Comparison of ENCODE assay signal across 9 mouse cellular contexts in the genomic region with DNA sequence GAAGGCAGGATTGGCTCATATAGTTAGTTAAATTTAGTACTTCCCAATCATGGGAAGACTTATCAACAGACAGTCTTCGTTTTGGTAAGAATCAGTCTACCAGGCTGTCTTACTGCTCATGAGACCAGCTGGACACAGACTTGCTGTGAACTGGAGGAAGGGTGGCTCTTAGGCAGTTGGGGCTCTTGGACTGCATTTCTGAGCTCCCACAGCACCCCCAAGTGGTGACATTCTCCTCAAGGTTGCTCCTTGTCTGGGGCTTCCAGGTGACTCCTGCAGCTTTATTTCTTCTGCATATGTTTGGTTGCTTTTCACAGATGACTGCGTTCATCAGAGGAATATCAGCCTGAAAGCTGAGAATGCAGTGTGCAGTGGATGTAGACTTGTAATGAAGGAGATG.
A peak's percentile ranks its signal among the peaks of the same experiment; 100 is the strongest.
DNase-seq lines count a peak whose midpoint lies in the region; ATAC-seq and TF ChIP-seq lines count a peak whose summit lies in the region.
"Had no signal": no experiment of that assay in that cellular context is flagged by ENCODE, and none has a peak within 500 bp of the region (broad histone marks: within the 10 kb centered on the region; RNA-seq: fewer than 3 reads in every experiment).

No protein-coding gene starts in this region.

- H3K9me3 ChIP-seq in midbrain, embryonic 11.5 days (ENCODE audit: control insufficient read depth, low read length): no peaks in the 10 kb centered on the region
- H3K9me3 ChIP-seq in midbrain, embryonic 16.5 days (replicated peaks; ENCODE audit: control insufficient read depth, low read length, poor library complexity, severe bottlenecking): no peaks in the 10 kb centered on the region

- WGBS in midbrain, embryonic 11.5 days: 29% methylated on average over 2 of the region's 2 CpGs
- 30% methylated on average over 2 of the region's 2 CpGs for WGBS in midbrain, embryonic 16.5 days
- WGBS in thymus, adult 2 months: 29% methylated on average over 2 of the region's 2 CpGs

- H3K9ac ChIP-seq in midbrain, embryonic 11.5 days (ENCODE audit: low read length): no peak overlapping the region
- no peak overlapping the region for H3K9ac ChIP-seq in midbrain, embryonic 16.5 days (ENCODE audit: low read depth, low read length)

- no peak for TF ChIP-seq POLR2A in thymus, adult 2 months (IDR thresholded peaks at IDR 0.05; ENCODE audit: control insufficient read depth, extremely low read depth, insufficient read depth, low read length, poor library complexity)

- no peaks in the 10 kb centered on the region for H3K27me3 ChIP-seq in midbrain, embryonic 11.5 days (ENCODE audit: control insufficient read depth, insufficient read depth, low read length)
- no peaks in the 10 kb centered on the region for H3K27me3 ChIP-seq in midbrain, embryonic 16.5 days (ENCODE audit: control insufficient read depth, insufficient read depth, low read depth, low read length)
- no peaks in the 10 kb centered on the region for H3K27me3 ChIP-seq in thymus, adult 2 months (ENCODE audit: control insufficient read depth, insufficient read depth, low read length)

- no peak overlapping the region for H3K4me3 ChIP-seq in midbrain, embryonic 11.5 days (ENCODE audit: low read depth, low read length)
- H3K4me3 ChIP-seq in midbrain, embryonic 16.5 days (ENCODE audit: low read depth, low read length): no peak overlapping the region
- H3K4me3 ChIP-seq in thymus, adult 2 months (ENCODE audit: control insufficient read depth, insufficient read depth, low read length): no peak overlapping the region

- no peak for TF ChIP-seq CTCF in thymus, adult 2 months (IDR thresholded peaks at IDR 0.05; ENCODE audit: borderline replicate concordance, control insufficient read depth, extremely low read depth, insufficient read depth, low read length, poor library complexity)

- H3K36me3 ChIP-seq in midbrain, embryonic 11.5 days (ENCODE audit: control insufficient read depth, insufficient read depth, low read length): no peaks in the 10 kb centered on the region
- no peaks in the 10 kb centered on the region for H3K36me3 ChIP-seq in midbrain, embryonic 16.5 days (ENCODE audit: control insufficient read depth, insufficient read depth, low read length)
- no peaks in the 10 kb centered on the region for H3K36me3 ChIP-seq in thymus, adult 2 months (ENCODE audit: control insufficient read depth, insufficient read depth, low read length)

- no peaks in the 10 kb centered on the region for H3K4me1 ChIP-seq in midbrain, embryonic 11.5 days (ENCODE audit: control insufficient read depth, insufficient read depth, low read length)
- no peaks in the 10 kb centered on the region for H3K4me1 ChIP-seq in midbrain, embryonic 16.5 days (ENCODE audit: control insufficient read depth, insufficient read depth, low read length)
- H3K4me1 ChIP-seq in thymus, adult 2 months (replicated peaks; ENCODE audit: control insufficient read depth, insufficient read depth, low read length): no peaks in the 10 kb centered on the region

- peak; percentile 17 for DNase-seq in adrenal gland, postnatal 10 days
- DNase-seq in adrenal gland, postnatal 4 days (ENCODE audit: low spot score in 2 of 2): no peak
- DNase-seq in midbrain, embryonic 11.5 days (ENCODE audit: low spot score, missing footprints): peak; percentile 86
- DNase-seq in frontal cortex, postnatal 25 days (ENCODE audit: low spot score in 2 of 2): peak; percentile 41 to 44
- peak; percentile 53 for DNase-seq in right cerebral cortex, postnatal 14 days
- DNase-seq in thymus, adult 2 months: no peak
- DNase-seq in urinary bladder, postnatal 25 days (ENCODE audit: low spot score): no peak
- DNase-seq: heart, adult 18-20 months had no signal

- H3K27ac ChIP-seq in midbrain, embryonic 11.5 days (ENCODE audit: low read depth, low read length): no peak overlapping the region
- H3K27ac ChIP-seq in midbrain, embryonic 16.5 days (ENCODE audit: low read length): no peak overlapping the region
- H3K27ac ChIP-seq in thymus, adult 2 months (ENCODE audit: control insufficient read depth, insufficient read depth, low read length): no peak overlapping the region

- H3K4me2 ChIP-seq in midbrain, embryonic 11.5 days: no peak overlapping the region
- H3K4me2 ChIP-seq in midbrain, embryonic 16.5 days (ENCODE audit: low read length): no peak overlapping the region

- no peak for ATAC-seq in midbrain, embryonic 11.5 days (ENCODE audit: low FRiP score)
- no peak for ATAC-seq in midbrain, embryonic 16.5 days

Comparison
In these comparisons a context has a peak if more than half of its experiments do, and no peak if none do; other contexts are left out.
1. DNase-seq: peak in adrenal gland, postnatal 10 days (single experiment), midbrain, embryonic 11.5 days (single experiment), frontal cortex, postnatal 25 days (2 of 2) and right cerebral cortex, postnatal 14 days (single experiment); none in adrenal gland, postnatal 4 days (0 of 2), thymus, adult 2 months (single experiment) and urinary bladder, postnatal 25 days (single experiment).